Mouse (Mus musculus) limb, embryonic 10.5 days (tissue): ENCODE measurements around the gene Slc25a44. TPM values are rescaled to one million over a fixed set of nuclear protein-coding genes. Genes with fewer than 3 reads are reported as not detected.

ENCODE experiments used
- DNase-seq: peaks from one replicate; pipeline ENCODE4 v3.0.0-alpha.2; 2017; ENCODE audit warnings: low spot score
- H3K27ac ChIP-seq: fragments of 300-500 bp; sonication (generic); 2 replicates; pipeline ENCODE4 v1.5.1; 2016; ENCODE audit warnings: mild to moderate bottlenecking
- H3K27me3 ChIP-seq: fragments of 300-500 bp; sonication (generic); 2 replicates; pipeline ENCODE4 v1.6.1; 2016; ENCODE audit warnings: low read depth, mild to moderate bottlenecking; ENCODE audit not compliant: poor library complexity, severe bottlenecking
- H3K36me3 ChIP-seq: fragments of 300-500 bp; sonication (generic); 2 replicates; pipeline ENCODE4 v1.6.1; 2016; ENCODE audit warnings: mild to moderate bottlenecking, moderate library complexity
- H3K4me1 ChIP-seq: fragments of 300-500 bp; sonication (generic); 2 replicates; pipeline ENCODE4 v1.6.1; 2016
- H3K4me3 ChIP-seq: fragments of 300-500 bp; sonication (generic); 2 replicates; pipeline ENCODE4 v1.5.1; 2016; ENCODE audit warnings: mild to moderate bottlenecking, moderate library complexity
- H3K9me3 ChIP-seq: fragments of 300-500 bp; sonication (generic); replicated peaks from 2 replicates; pipeline ENCODE4 v1.6.1; 2016; ENCODE audit warnings: mild to moderate bottlenecking
- WGBS: fragments of 180-500 bp; shearing (Covaris S2); methylation state at CpG from one replicate; pipeline ENCODE4 v1.1.7; 2016; 5-methylcytosine and 5-hydroxymethylcytosine counted together
- polyA plus RNA-seq: library from polyadenylated mRNA; unstranded; fragments of >200 nt; fragmentation: Nextera tagmentation; extraction: Ambion mirVana; gene quantifications from 2 replicates; pipeline ENCODE4 v1.2.1, GENCODE M21; 2016

The Slc25a44 gene
- polyA plus RNA-seq = 16.7 and 18.0 TPM in 2 replicates

DNA sequence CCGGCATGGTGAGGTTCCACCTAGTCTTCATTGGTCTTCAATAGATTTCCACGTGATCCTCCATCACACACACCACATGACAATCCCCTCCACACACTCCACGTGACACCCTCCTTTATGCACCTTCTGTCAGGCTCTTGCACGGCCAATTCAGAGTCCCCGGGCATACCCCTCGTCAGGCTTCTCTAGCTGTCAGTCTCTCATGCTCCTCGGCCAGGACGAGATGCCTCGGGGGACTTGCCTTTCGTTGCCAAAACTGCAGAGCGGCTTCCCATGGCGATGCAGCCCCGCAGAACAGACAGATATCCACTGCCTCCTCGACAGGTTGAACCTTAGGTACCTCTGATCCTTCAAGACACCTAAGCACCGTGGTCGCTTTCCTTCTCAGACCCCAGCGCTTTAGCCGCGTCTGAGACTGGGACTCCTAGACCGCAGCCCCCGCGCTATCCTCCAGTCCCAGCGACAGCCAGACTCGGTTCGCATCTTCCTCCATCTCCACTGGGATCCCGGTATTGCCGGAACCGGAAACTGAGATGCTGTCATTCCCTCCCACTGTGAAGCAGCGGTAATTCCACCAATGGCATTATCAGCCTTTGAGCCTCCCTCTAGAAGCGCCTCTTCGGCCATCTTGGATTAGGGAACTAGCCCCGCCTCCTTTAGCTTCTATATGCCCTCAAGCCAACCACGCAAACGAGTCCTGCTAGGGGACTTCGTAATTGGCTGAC, at the start of gene Slc25a44:
Gene Slc25a44, minus strand, starts transcription at position 535 of the 725 bp plus-strand sequence.
- H3K27me3 ChIP-seq = no peaks in the 10 kb centered on the region
- H3K27ac ChIP-seq = peak within 1 kb of the TSS; percentile 66
- peaks cover 24% of the 10 kb centered on the region for H3K36me3 ChIP-seq
- no peaks in the 10 kb centered on the region for H3K9me3 ChIP-seq
- under 1% methylated on average over 35 of the region's 35 CpGs for WGBS
- peak within 1 kb of the TSS; percentile 74 for H3K4me3 ChIP-seq
- H3K4me1 ChIP-seq = peaks cover 20% of the 10 kb centered on the region
- peak; percentile 87 for DNase-seq

DNA sequence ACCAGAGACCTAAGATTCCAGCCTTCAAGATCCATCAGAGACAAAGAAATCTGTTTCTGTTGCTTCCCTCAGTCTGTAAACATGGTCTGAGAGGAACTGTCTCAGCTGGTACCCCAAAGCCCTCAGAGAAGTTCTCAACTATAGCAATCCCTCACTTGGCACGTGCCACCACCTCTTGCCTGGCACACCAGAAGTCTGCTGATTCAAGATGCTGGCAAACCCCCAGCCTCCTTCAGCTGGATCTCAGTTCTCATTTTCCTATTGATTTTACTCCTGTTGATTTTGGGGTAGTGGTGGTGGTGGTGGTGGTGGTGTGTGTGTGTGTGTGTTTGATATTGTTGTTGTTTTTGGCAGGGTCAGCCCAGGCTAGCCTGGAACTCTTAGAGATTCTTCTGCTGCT, 48.6 kb upstream of the Slc25a44 start:
- Histone ChIP-seq H3K27ac (no peak overlapping the region), H3K4me3 (no peak overlapping the region), H3K36me3 (no peaks in the 10 kb centered on the region), H3K9me3 (no peaks in the 10 kb centered on the region), H3K27me3 (no peaks in the 10 kb centered on the region), H3K4me1 (peaks cover 12% of the 10 kb centered on the region; the same call in 1 of the 2 replicates)
- 86% methylated on average over 1 of the region's 1 CpGs for WGBS
- DNase-seq = no peak

DNA sequence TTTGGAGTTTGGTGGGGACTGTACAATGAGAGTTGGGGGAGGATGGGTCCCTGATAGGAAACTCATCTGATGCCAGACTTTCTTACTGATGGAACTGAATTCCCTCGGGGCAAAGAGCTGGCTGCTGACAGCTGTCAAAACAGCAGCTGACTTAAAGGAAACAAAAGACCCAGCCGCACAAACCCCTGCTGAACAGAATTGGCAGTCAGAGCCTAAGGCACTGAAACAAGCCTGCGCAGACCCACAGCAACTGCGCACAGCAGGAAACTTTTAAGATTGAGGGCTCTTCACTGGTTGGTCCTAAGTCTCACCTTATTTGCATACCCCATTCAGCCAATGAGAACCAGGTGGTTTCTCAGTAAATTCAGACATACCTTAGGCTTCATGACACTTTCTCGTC, 48.1 kb upstream of the Slc25a44 start:
- Histone ChIP-seq H3K36me3 (no peaks in the 10 kb centered on the region), H3K4me3 (no peak overlapping the region), H3K27ac (no peak overlapping the region), H3K27me3 (no peaks in the 10 kb centered on the region), H3K4me1 (peaks cover 12% of the 10 kb centered on the region; the same call in 1 of the 2 replicates), H3K9me3 (no peaks in the 10 kb centered on the region)
- no peak for DNase-seq
- WGBS = 52% methylated on average over 5 of the region's 5 CpGs

DNA sequence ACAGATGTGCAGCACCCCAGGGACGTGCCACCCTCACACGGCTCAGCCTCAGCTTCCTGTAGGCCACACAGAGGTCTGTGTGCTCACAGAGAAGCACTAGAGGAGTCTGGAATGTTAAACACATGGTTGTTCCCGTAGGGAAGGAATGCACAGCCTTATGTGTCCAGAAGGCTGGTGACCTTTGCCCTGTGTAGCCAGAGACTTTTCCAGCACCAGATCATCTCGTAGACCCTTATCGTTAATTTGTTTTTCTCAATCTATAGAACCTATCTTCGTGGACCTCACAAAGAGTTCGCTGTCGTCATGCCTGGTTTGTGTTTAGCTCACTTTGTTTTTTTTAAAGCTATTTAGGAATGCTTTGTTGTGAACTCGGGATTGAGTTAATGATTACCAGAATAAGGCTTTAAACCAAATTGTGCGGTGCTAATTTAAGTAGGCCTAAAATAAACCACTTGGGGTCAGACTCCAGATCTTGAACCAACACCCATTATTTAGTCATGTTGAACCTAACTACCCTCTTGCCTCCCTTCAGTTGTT, 46.1 kb upstream of the Slc25a44 start:
- Histone ChIP-seq H3K27me3 (no peaks in the 10 kb centered on the region), H3K36me3 (no peaks in the 10 kb centered on the region), H3K4me3 (no peak overlapping the region), H3K4me1 (peaks cover 13% of the 10 kb centered on the region; the same call in 1 of the 2 replicates), H3K9me3 (no peaks in the 10 kb centered on the region), H3K27ac (0 out of 2 replicates have a peak overlapping the region, but pooled peaks have one; percentile 53)
- DNase-seq = no peak
- WGBS = 38% methylated on average over 10 of the region's 10 CpGs

DNA sequence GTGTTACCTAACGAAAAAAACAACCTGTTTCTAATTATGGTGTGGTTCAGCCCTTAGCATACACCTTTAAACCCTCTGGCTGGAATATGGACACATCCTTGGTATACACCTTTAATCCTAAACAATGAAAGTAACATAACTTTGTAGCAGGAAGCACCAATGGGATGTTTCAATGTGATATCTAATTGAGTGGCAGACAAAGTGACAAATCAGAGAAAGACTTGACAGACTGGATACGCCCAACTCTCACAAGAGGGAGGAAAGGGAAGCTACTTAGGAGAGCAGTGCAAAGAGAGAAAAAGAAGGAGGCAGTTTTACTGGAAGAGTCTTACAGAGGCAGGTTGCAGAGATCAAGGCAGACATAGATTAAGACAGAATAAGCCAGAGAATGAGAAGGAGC, 44.5 kb upstream of the Slc25a44 start:
- no peaks in the 10 kb centered on the region for H3K9me3 ChIP-seq
- H3K4me3 ChIP-seq = no peak overlapping the region
- no peak overlapping the region for H3K27ac ChIP-seq
- H3K36me3 ChIP-seq = no peaks in the 10 kb centered on the region
- WGBS = 80% methylated on average over 2 of the region's 2 CpGs
- no peak for DNase-seq
- H3K4me1 ChIP-seq = peaks cover 13% of the 10 kb centered on the region; the same call in 1 of the 2 replicates
- no peaks in the 10 kb centered on the region for H3K27me3 ChIP-seq

DNA sequence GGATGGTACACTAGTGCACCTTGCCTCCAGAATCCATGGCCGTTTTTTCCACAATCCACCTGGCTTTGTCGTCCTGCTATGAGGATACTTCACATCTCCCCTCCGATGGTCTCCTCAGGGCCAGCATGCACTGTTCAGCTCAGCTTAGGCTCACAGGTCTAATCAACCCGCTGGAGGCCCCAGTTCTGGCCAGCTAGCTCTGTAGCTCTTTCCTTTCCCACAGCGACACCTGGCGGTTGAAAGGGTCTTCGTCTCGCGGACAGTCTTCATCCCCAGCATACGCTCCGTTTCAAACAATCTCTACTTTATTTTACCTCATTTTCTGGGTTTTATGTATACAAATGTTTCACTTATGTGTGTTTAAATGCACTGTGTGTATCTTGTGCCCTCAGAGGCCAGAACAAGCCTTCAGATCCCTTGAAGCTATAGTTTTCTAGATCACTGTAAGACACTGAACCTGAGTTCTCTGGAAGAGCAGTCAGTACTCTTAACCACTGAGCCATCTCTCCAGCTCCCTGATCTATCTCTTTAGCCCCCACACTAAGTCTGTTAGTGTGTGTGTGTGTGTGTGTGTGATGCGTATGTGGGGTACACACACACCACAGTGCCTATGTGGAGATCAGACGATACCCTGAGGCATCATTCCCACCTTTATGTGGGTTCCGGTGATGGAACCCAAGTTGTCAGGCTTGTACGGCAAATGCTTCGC, 42.3 kb upstream of the Slc25a44 start:
- 31% methylated on average over 16 of the region's 16 CpGs for WGBS
- Histone ChIP-seq H3K4me3 (no peak overlapping the region), H3K9me3 (no peaks in the 10 kb centered on the region), H3K36me3 (no peaks in the 10 kb centered on the region), H3K4me1 (peaks cover 9% of the 10 kb centered on the region; the same call in 1 of the 2 replicates), H3K27me3 (no peaks in the 10 kb centered on the region), H3K27ac (no peak overlapping the region)
- peak; percentile 96 for DNase-seq

DNA sequence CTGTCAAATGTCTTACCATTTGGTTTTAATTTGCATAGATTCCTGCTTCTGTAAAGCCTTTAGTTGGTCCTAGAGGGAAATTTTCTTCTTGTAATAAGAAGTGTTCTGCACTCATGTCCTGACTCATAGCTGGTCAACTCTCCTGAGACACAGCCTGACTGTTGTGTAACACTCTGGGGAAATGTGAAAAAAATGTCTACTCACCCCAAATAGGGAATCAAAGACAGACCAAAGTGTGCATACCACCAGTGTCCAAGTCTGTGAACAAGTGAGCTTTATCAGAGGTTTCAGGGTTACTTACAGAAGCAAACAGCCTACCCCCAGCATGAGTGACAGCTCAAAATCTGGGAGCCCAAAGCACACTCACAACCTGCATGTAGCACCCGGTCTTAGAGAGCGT, 40.2 kb upstream of the Slc25a44 start:
- no peak overlapping the region for H3K27ac ChIP-seq
- H3K36me3 ChIP-seq = no peaks in the 10 kb centered on the region
- H3K9me3 ChIP-seq = no peaks in the 10 kb centered on the region
- no peak overlapping the region for H3K4me3 ChIP-seq
- DNase-seq = no peak
- WGBS = 79% methylated on average over 2 of the region's 2 CpGs
- H3K27me3 ChIP-seq = peaks cover 21% of the 10 kb centered on the region
- peaks cover 16% of the 10 kb centered on the region for H3K4me1 ChIP-seq

DNA sequence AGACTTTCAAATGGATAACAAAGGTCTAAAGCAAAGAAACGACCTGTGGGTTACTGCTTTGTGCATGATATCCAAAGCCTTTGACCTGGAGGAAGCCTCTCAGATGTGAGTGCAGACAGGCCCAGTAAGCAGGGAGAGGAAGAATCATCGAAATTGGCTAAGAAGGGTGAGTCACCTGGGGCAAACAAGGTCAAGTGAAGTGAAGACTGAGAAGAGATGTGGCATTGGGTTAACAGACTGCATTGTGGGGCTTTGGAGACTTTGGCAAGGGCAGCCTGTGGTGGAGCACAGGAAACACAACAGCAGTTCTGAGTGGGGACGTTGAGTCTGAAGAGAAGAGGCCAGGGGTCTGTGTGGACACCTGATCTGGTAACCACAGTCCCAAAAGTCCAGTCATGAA, 39.5 kb upstream of the Slc25a44 start:
- Histone ChIP-seq H3K9me3 (no peaks in the 10 kb centered on the region), H3K36me3 (no peaks in the 10 kb centered on the region), H3K27ac (no peak overlapping the region), H3K27me3 (peaks cover 28% of the 10 kb centered on the region), H3K4me3 (no peak overlapping the region), H3K4me1 (peaks cover 16% of the 10 kb centered on the region)
- DNase-seq = no peak
- WGBS = 58% methylated on average over 3 of the region's 3 CpGs

DNA sequence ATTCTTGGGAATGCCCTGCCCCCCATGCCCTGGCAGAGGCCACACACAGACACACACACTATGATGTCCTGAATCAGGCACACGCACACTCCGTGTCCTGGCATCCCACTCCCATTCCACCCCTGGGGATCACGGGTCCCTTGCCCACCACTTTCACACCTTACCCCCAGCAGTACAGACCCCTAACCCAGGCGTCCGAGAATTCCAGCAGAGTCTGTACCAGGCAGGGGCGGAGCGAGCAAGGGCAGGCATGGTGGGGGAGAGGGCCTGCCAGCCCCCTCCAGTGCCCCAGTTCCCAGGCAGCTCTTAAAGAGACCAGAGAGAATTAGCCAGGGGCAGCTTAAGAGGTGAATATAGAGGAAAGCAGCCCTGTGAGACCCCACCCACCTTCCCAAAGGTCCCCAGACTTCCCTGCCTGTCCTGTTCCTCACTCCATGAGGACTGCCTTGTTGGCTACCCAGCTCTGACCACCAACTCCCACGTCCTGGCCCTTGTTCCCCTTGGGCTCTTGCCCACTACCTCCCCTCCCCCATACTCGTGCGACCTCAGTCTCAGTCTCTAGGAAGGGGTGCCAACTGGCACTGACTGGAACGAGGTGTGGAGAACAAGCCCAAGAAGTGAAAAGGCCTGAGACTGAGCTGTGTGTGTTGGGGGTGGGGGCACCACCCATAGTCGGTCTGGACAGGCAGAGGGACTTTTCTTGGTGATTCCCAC, 36.2 kb upstream of the Slc25a44 start, which contains the start of gene Sema4a:
Gene Sema4a, minus strand, starts transcription at position 200 of the 714 bp plus-strand sequence.
- H3K27ac ChIP-seq = peak within 1 kb of the TSS; percentile 36
- peaks cover 58% of the 10 kb centered on the region for H3K27me3 ChIP-seq
- DNase-seq = no peak
- no peaks in the 10 kb centered on the region for H3K36me3 ChIP-seq
- H3K4me1 ChIP-seq = peaks cover 30% of the 10 kb centered on the region
- 43% methylated on average over 12 of the region's 12 CpGs for WGBS
- H3K4me3 ChIP-seq = 0 out of 2 replicates have a peak within 1 kb of the TSS, but pooled peaks have one; percentile 15
- no peaks in the 10 kb centered on the region for H3K9me3 ChIP-seq

DNA sequence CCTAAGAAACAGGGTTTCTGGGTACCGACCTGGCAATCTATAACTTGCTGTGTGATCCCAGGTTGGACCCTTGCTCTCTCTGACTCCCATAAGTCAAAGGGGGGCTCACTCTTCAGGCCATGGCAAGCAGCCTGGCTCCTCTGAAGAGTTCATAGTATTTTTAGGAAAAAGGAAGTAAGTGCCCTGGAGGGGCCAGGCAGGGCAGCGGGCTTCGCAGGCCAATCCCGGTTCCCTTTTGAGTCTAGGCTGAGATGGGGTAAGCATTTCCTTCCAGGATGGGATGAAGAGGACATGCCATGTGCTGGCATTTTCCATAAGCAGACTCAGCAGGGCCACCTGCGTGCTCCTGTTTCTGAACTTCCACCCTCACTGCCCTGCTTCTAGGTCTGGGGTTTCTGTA, 35.1 kb upstream of the Slc25a44 start:
- WGBS = 84% methylated on average over 5 of the region's 5 CpGs
- DNase-seq = no peak
- H3K36me3 ChIP-seq = no peaks in the 10 kb centered on the region
- no peaks in the 10 kb centered on the region for H3K9me3 ChIP-seq
- peaks cover 36% of the 10 kb centered on the region for H3K4me1 ChIP-seq
- peaks cover 60% of the 10 kb centered on the region for H3K27me3 ChIP-seq
- H3K4me3 ChIP-seq = no peak overlapping the region
- H3K27ac ChIP-seq = no peak overlapping the region

DNA sequence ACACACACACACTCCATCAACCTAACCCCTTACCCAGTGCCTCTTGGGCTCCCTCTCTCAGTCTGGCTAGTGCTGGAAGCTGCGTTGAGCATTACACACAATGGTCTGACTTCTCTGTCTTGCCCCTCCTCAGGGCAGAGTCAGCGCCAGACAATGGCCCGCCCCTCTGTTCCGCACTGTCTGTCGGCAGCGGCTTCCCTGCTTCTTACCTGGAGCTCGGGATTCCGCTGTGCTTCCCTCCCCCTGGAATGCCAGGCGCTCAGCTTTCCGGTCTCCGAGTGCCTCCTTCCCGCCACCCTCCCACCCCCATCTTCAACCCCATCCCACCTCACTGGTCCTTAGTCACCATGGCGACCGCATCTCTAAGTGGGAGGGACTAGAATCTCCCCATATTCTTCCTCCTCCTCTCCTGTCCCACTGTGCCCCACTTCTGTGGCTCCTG, 33.9 kb upstream of the Slc25a44 start:
- 5% methylated on average over 14 of the region's 14 CpGs for WGBS
- H3K27ac ChIP-seq = peak overlapping the region; percentile 73
- DNase-seq = peak; percentile 53
- H3K9me3 ChIP-seq = no peaks in the 10 kb centered on the region
- H3K4me3 ChIP-seq = peak overlapping the region; percentile 48
- peaks cover 40% of the 10 kb centered on the region for H3K4me1 ChIP-seq
- H3K36me3 ChIP-seq = no peaks in the 10 kb centered on the region
- peaks cover 72% of the 10 kb centered on the region for H3K27me3 ChIP-seq

DNA sequence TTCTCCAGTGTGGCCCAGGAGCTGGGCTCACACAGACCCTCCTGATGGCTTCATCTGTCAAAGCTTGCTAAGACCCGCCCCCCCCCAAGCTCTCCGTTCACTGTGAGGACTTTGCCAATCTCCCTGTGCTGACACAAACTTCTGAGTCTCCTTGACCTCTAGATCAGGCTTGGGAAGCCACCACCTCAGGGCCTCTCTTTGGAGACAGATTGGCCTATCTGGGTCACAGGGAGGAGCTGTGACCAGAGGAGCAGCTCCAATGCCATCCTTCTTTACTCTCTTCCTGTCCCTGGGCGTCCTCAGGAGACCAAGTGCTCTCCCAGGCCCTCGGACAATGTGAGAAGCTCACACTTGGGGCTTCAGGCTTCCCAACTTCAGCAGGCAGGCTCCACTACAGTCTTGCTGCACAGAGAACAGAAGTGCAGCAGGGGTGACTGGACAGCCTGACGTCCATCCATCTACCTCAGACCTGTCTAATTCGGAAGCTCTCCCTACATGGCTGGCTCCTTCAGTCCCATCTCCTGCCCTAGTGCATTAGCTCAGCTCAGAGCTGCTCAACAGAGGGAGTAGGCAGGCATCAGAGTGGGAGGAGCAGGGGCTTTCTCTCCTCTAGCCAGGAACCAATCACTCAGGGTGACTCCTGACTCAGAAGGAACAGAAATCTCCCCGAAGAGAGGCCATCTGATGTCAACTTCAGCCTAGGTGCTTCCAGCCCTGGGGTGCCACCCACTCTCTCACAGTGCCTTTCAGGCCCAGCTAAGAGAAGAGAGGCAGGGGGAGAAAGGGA, 32.0 kb upstream of the Slc25a44 start:
- peaks cover 87% of the 10 kb centered on the region for H3K27me3 ChIP-seq
- H3K9me3 ChIP-seq = no peaks in the 10 kb centered on the region
- no peaks in the 10 kb centered on the region for H3K36me3 ChIP-seq
- H3K27ac ChIP-seq = no peak overlapping the region
- H3K4me1 ChIP-seq = peaks cover 44% of the 10 kb centered on the region
- no peak overlapping the region for H3K4me3 ChIP-seq
- no peak for DNase-seq
- WGBS = 68% methylated on average over 7 of the region's 7 CpGs
